Mouse (Mus musculus): ENCODE results near the gene Sox18. TPM values are rescaled to one million over a fixed set of nuclear protein-coding genes. Genes with fewer than 3 reads are reported as not detected.
A peak's percentile ranks its signal among the peaks of the same experiment; 100 is the strongest.

Gene Sox18
- 53.6 and 55.9 TPM in 2 replicates for polyA plus RNA-seq (2015; fragmentation: Nextera tagmentation; extraction: Ambion mirVana)

DNA sequence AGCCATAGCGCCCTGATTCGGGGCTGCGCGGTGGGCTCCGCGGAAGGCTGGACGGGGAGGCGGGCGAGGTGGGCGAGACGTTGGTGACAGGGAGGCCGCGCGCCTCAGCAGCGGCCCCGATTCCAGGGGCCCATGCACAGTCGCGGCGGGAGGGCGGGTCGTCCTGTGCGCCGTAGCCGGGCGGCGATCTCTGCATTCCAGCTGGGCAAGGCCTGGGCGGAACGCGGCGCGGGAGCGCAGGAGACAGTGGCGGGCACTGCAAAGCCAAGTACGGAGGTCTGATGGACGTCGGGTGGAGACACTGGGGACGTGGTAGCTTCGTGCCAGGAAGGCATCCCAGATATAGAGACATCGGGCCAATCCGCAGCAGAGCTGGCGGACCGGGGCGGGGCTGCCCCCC lies at the start of gene Sox18:
Gene Sox18 (minus strand): TSS at position 315 of the 400 bp plus-strand sequence.
- Histone ChIP-seq H3K4me1 (ENCODE audit: control insufficient read depth, insufficient read depth, low read length) (peaks cover 17% of the 10 kb centered on the region), H3K9me3 (replicated peaks; ENCODE audit: control insufficient read depth, low read length) (no peaks in the 10 kb centered on the region), H3K36me3 (ENCODE audit: control insufficient read depth, insufficient read depth) (no peaks in the 10 kb centered on the region), H3K4me2 (ENCODE audit: low read depth, low read length) (peak within 1 kb of the TSS; percentile 70), H3K9ac (ENCODE audit: low read length) (peak within 1 kb of the TSS; percentile 72), H3K4me3 (ENCODE audit: low read length) (peak within 1 kb of the TSS; percentile 60), H3K27me3 (ENCODE audit: control insufficient read depth, insufficient read depth, low read length) (peaks cover 49% of the 10 kb centered on the region), H3K27ac (ENCODE audit: low read length) (peak within 1 kb of the TSS; percentile 60)
- WGBS = under 1% methylated on average over 41 of the region's 43 CpGs
- peak; percentile 53 for ATAC-seq (replicated peaks; ENCODE audit: extremely low read depth, insufficient read depth, low FRiP score)

- Histone ChIP-seq H3K27me3 (ENCODE audit: control insufficient read depth, insufficient read depth, low read length) (no peaks in the 10 kb centered on the region), H3K9ac (ENCODE audit: low read length) (no peak overlapping the region), H3K4me1 (ENCODE audit: control insufficient read depth, insufficient read depth, low read length) (no peaks in the 10 kb centered on the region), H3K36me3 (ENCODE audit: control insufficient read depth, insufficient read depth) (no peaks in the 10 kb centered on the region), H3K27ac (ENCODE audit: low read length) (no peak overlapping the region), H3K4me2 (ENCODE audit: low read depth, low read length) (no peak overlapping the region), H3K4me3 (ENCODE audit: low read length) (no peak overlapping the region), H3K9me3 (replicated peaks; ENCODE audit: control insufficient read depth, low read length) (no peaks in the 10 kb centered on the region)
- ATAC-seq (replicated peaks; ENCODE audit: extremely low read depth, insufficient read depth, low FRiP score) = no peak
Measured at GRCm38 (mm10) chr2:181721200-181721599, 49.8 kb upstream of the Sox18 start.

- 34% methylated on average over 3 of the region's 3 CpGs for WGBS
- Histone ChIP-seq H3K9ac (ENCODE audit: low read length) (no peak overlapping the region), H3K4me2 (ENCODE audit: low read depth, low read length) (no peak overlapping the region), H3K4me3 (ENCODE audit: low read length) (no peak overlapping the region), H3K9me3 (replicated peaks; ENCODE audit: control insufficient read depth, low read length) (no peaks in the 10 kb centered on the region), H3K4me1 (ENCODE audit: control insufficient read depth, insufficient read depth, low read length) (peaks cover 3% of the 10 kb centered on the region), H3K27ac (ENCODE audit: low read length) (no peak overlapping the region), H3K36me3 (ENCODE audit: control insufficient read depth, insufficient read depth) (no peaks in the 10 kb centered on the region), H3K27me3 (ENCODE audit: control insufficient read depth, insufficient read depth, low read length) (no peaks in the 10 kb centered on the region)
- ATAC-seq (replicated peaks; ENCODE audit: extremely low read depth, insufficient read depth, low FRiP score) = no peak
Measured at GRCm38 (mm10) chr2:181720061-181720460, 48.6 kb upstream of the Sox18 start.

DNA sequence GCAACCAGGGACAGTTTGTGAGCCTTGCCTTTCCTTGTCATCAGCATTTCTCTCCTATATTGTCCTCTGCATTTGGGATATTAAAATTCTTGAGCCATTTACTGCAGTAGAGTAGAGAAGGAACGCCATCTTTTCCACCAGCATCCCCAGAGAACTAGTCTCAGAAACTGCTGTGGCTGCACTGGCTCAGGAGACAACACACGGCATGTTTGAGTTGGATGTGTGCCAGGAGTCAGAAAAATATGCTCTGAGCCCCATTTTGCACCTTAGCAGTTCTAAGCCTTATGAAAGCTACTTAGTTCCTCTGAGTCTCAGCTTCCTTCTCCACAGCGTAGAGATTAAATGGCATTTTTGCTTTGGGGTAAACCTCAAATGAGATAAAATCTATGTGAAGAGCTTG lies 45.6 kb upstream of the Sox18 start:
- Histone ChIP-seq H3K27me3 (ENCODE audit: control insufficient read depth, insufficient read depth, low read length) (no peaks in the 10 kb centered on the region), H3K27ac (ENCODE audit: low read length) (no peak overlapping the region), H3K9me3 (replicated peaks; ENCODE audit: control insufficient read depth, low read length) (no peaks in the 10 kb centered on the region), H3K36me3 (ENCODE audit: control insufficient read depth, insufficient read depth) (no peaks in the 10 kb centered on the region), H3K4me3 (ENCODE audit: low read length) (no peak overlapping the region), H3K4me2 (ENCODE audit: low read depth, low read length) (no peak overlapping the region), H3K9ac (ENCODE audit: low read length) (no peak overlapping the region), H3K4me1 (ENCODE audit: control insufficient read depth, insufficient read depth, low read length) (peaks cover 9% of the 10 kb centered on the region)
- ATAC-seq (replicated peaks; ENCODE audit: extremely low read depth, insufficient read depth, low FRiP score) = no peak
- WGBS = 48% methylated on average over 3 of the region's 3 CpGs

GRCm38 (mm10) chr2:181715382-181715781 lies 43.9 kb upstream of the Sox18 start:
- Histone ChIP-seq H3K9ac (ENCODE audit: low read length) (peak overlapping the region; percentile 65; the same call in 1 of the 2 replicates), H3K4me2 (ENCODE audit: low read depth, low read length) (peak overlapping the region; percentile 61), H3K36me3 (ENCODE audit: control insufficient read depth, insufficient read depth) (no peaks in the 10 kb centered on the region), H3K27me3 (ENCODE audit: control insufficient read depth, insufficient read depth, low read length) (no peaks in the 10 kb centered on the region), H3K9me3 (replicated peaks; ENCODE audit: control insufficient read depth, low read length) (no peaks in the 10 kb centered on the region), H3K4me1 (ENCODE audit: control insufficient read depth, insufficient read depth, low read length) (peaks cover 9% of the 10 kb centered on the region), H3K4me3 (ENCODE audit: low read length) (peak overlapping the region; percentile 36), H3K27ac (ENCODE audit: low read length) (no peak overlapping the region)
- no peak for ATAC-seq (replicated peaks; ENCODE audit: extremely low read depth, insufficient read depth, low FRiP score)
- 59% methylated on average over 3 of the region's 3 CpGs for WGBS

DNA sequence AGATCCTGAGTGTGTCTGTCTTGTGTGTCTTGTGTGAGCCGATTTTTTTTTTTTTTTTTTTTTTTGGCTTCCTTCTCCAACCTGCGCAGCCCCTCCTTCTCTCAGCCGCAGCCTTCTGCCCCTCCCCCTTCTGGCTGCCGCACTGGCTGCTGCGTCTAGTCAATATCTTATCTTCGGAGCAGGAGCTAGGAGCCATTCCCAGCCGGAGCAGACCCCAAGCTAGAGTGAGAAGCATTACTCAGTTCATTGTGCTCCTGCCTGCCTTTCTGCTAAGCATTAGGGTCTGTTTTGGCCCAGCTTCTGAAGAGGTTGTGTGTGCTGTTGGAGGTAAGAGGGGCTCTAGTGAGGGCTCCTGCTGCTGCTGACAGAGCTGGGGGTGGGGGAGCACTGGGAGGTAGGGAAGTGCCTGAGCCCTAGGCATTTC lies 43.5 kb upstream of the Sox18 start, which contains the start of gene Oprl1:
Gene Oprl1 (plus strand): TSS at position 114 of the 424 bp plus-strand sequence.
- peak within 1 kb of the TSS; percentile 61 for H3K4me2 ChIP-seq (ENCODE audit: low read depth, low read length)
- peak; percentile 83; the same call in 1 of the 2 replicates for ATAC-seq (replicated peaks; ENCODE audit: extremely low read depth, insufficient read depth, low FRiP score)
- H3K4me3 ChIP-seq (ENCODE audit: low read length) = peak within 1 kb of the TSS; percentile 36
- no peaks in the 10 kb centered on the region for H3K9me3 ChIP-seq (replicated peaks; ENCODE audit: control insufficient read depth, low read length)
- H3K4me1 ChIP-seq (ENCODE audit: control insufficient read depth, insufficient read depth, low read length) = peaks cover 9% of the 10 kb centered on the region
- no peaks in the 10 kb centered on the region for H3K36me3 ChIP-seq (ENCODE audit: control insufficient read depth, insufficient read depth)
- under 1% methylated on average over 7 of the region's 7 CpGs for WGBS
- H3K27ac ChIP-seq (ENCODE audit: low read length) = no peak within 1 kb of the TSS
- peak within 1 kb of the TSS; percentile 65 for H3K9ac ChIP-seq (ENCODE audit: low read length)
- H3K27me3 ChIP-seq (ENCODE audit: control insufficient read depth, insufficient read depth, low read length) = no peaks in the 10 kb centered on the region

- Histone ChIP-seq H3K4me3 (ENCODE audit: low read length) (no peak overlapping the region), H3K9me3 (replicated peaks; ENCODE audit: control insufficient read depth, low read length) (no peaks in the 10 kb centered on the region), H3K36me3 (ENCODE audit: control insufficient read depth, insufficient read depth) (no peaks in the 10 kb centered on the region), H3K27ac (ENCODE audit: low read length) (no peak overlapping the region), H3K9ac (ENCODE audit: low read length) (no peak overlapping the region), H3K4me1 (ENCODE audit: control insufficient read depth, insufficient read depth, low read length) (peaks cover 9% of the 10 kb centered on the region), H3K27me3 (ENCODE audit: control insufficient read depth, insufficient read depth, low read length) (no peaks in the 10 kb centered on the region), H3K4me2 (ENCODE audit: low read depth, low read length) (no peak overlapping the region)
- 83% methylated on average over 1 of the region's 1 CpGs for WGBS
- ATAC-seq (replicated peaks; ENCODE audit: extremely low read depth, insufficient read depth, low FRiP score) = no peak
Measured at GRCm38 (mm10) chr2:181713749-181714148, 42.3 kb upstream of the Sox18 start.

- Histone ChIP-seq H3K36me3 (ENCODE audit: control insufficient read depth, insufficient read depth) (no peaks in the 10 kb centered on the region), H3K4me2 (ENCODE audit: low read depth, low read length) (no peak overlapping the region), H3K4me1 (ENCODE audit: control insufficient read depth, insufficient read depth, low read length) (no peaks in the 10 kb centered on the region), H3K27ac (ENCODE audit: low read length) (no peak overlapping the region), H3K4me3 (ENCODE audit: low read length) (no peak overlapping the region), H3K27me3 (ENCODE audit: control insufficient read depth, insufficient read depth, low read length) (no peaks in the 10 kb centered on the region), H3K9ac (ENCODE audit: low read length) (no peak overlapping the region), H3K9me3 (replicated peaks; ENCODE audit: control insufficient read depth, low read length) (no peaks in the 10 kb centered on the region)
- no peak for ATAC-seq (replicated peaks; ENCODE audit: extremely low read depth, insufficient read depth, low FRiP score)
- 47% methylated on average over 4 of the region's 4 CpGs for WGBS
Measured at GRCm38 (mm10) chr2:181706668-181707067, 35.2 kb upstream of the Sox18 start.

DNA sequence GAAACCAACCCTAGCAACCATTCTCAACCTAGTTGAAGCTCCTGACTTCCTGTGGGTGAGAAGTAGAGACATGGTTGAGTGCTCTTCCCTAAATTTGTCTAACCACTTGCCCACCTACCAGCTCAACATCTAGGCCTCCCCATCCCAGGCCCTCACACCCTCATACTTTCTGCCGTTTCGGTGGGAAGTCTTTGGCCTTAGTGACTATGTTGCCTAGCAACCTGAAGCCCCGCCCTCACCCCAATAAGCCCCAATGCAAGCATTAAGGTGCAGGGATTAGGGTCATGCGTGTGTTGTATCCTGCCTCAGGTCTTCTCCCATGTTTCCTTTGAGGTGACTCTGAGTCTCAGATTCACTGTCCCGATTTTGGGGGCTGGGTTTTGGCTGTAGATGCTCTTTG lies 26.8 kb upstream of the Sox18 start, which contains the start of gene Lkaaear1:
Gene Lkaaear1 (minus strand): TSS at position 202 of the 400 bp plus-strand sequence.
- ATAC-seq (replicated peaks; ENCODE audit: extremely low read depth, insufficient read depth, low FRiP score) = no peak

More for the DNA sequence above, 26.8 kb upstream of the Sox18 start, which contains the start of gene Lkaaear1:
- WGBS = 52% methylated on average over 5 of the region's 5 CpGs
- Histone ChIP-seq H3K36me3 (ENCODE audit: control insufficient read depth, insufficient read depth) (no peaks in the 10 kb centered on the region), H3K4me1 (ENCODE audit: control insufficient read depth, insufficient read depth, low read length) (peaks cover under 1% of the 10 kb centered on the region; the same call in 1 of the 2 replicates), H3K4me3 (ENCODE audit: low read length) (no peak within 1 kb of the TSS), H3K27ac (ENCODE audit: low read length) (no peak within 1 kb of the TSS), H3K4me2 (ENCODE audit: low read depth, low read length) (no peak within 1 kb of the TSS), H3K27me3 (ENCODE audit: control insufficient read depth, insufficient read depth, low read length) (no peaks in the 10 kb centered on the region), H3K9ac (ENCODE audit: low read length) (no peak within 1 kb of the TSS), H3K9me3 (replicated peaks; ENCODE audit: control insufficient read depth, low read length) (no peaks in the 10 kb centered on the region)

All from heart, embryonic 16.5 days (tissue).